Mouse (Mus musculus): Measurements from ENCODE around the gene Mier2. TPM values are rescaled to one million over a fixed set of nuclear protein-coding genes. Genes with fewer than 3 reads are reported as not detected.

Gene Mier2
- polyA plus RNA-seq, 1 experiment from 2014 or later: 56.2 TPM

- ATAC-seq: no peak
- Histone ChIP-seq H3K9ac (ENCODE audit: low read depth, low read length) (no peak overlapping the region), H3K4me3 (ENCODE audit: low read depth, low read length) (no peak overlapping the region), H3K4me2 (ENCODE audit: low read length) (no peak overlapping the region), H3K27me3 (ENCODE audit: control insufficient read depth, insufficient read depth, low read depth, low read length) (no peaks in the 10 kb centered on the region), H3K9me3 (replicated peaks; ENCODE audit: control insufficient read depth, low read length, poor library complexity, severe bottlenecking) (0 out of 2 replicates have a peak, but pooled peaks cover 2% of the 10 kb centered on the region), H3K27ac (ENCODE audit: low read length) (no peak overlapping the region), H3K36me3 (ENCODE audit: control insufficient read depth, insufficient read depth, low read length) (no peaks in the 10 kb centered on the region), H3K4me1 (ENCODE audit: control insufficient read depth, insufficient read depth, low read length) (peaks cover 4% of the 10 kb centered on the region; the same call in 1 of the 2 replicates)
- WGBS: 87% methylated on average over 2 of the region's 2 CpGs
Measured at GRCm38 (mm10) chr10:79559716-79560115, 4.7 kb upstream of the Mier2 start.

GRCm38 (mm10) chr10:79557496-79557895 lies 2.5 kb upstream of the Mier2 start:
- Histone ChIP-seq H3K27ac (ENCODE audit: low read length) (no peak overlapping the region), H3K9ac (ENCODE audit: low read depth, low read length) (no peak overlapping the region), H3K36me3 (ENCODE audit: control insufficient read depth, insufficient read depth, low read length) (no peaks in the 10 kb centered on the region), H3K4me2 (ENCODE audit: low read length) (no peak overlapping the region), H3K4me1 (ENCODE audit: control insufficient read depth, insufficient read depth, low read length) (peaks cover 21% of the 10 kb centered on the region), H3K27me3 (ENCODE audit: control insufficient read depth, insufficient read depth, low read depth, low read length) (no peaks in the 10 kb centered on the region), H3K4me3 (ENCODE audit: low read depth, low read length) (no peak overlapping the region), H3K9me3 (replicated peaks; ENCODE audit: control insufficient read depth, low read length, poor library complexity, severe bottlenecking) (no peaks in the 10 kb centered on the region)
- WGBS: 96% methylated on average over 5 of the region's 5 CpGs
- no peak for ATAC-seq

- no peak overlapping the region for H3K27ac ChIP-seq (ENCODE audit: low read length)
- no peak for ATAC-seq
- no peaks in the 10 kb centered on the region for H3K36me3 ChIP-seq (ENCODE audit: control insufficient read depth, insufficient read depth, low read length)
- peaks cover 22% of the 10 kb centered on the region for H3K4me1 ChIP-seq (ENCODE audit: control insufficient read depth, insufficient read depth, low read length)
- no peak overlapping the region for H3K9ac ChIP-seq (ENCODE audit: low read depth, low read length)
- H3K4me2 ChIP-seq (ENCODE audit: low read length): no peak overlapping the region
- H3K9me3 ChIP-seq (replicated peaks; ENCODE audit: control insufficient read depth, low read length, poor library complexity, severe bottlenecking): no peaks in the 10 kb centered on the region
- 94% methylated on average over 5 of the region's 5 CpGs for WGBS
- H3K27me3 ChIP-seq (ENCODE audit: control insufficient read depth, insufficient read depth, low read depth, low read length): no peaks in the 10 kb centered on the region
- no peak overlapping the region for H3K4me3 ChIP-seq (ENCODE audit: low read depth, low read length)
Measured at GRCm38 (mm10) chr10:79556951-79557350, 2.0 kb upstream of the Mier2 start.

- Histone ChIP-seq H3K27ac (ENCODE audit: low read length) (no peak overlapping the region; the same call in 1 of the 2 replicates), H3K9me3 (replicated peaks; ENCODE audit: control insufficient read depth, low read length, poor library complexity, severe bottlenecking) (no peaks in the 10 kb centered on the region), H3K9ac (ENCODE audit: low read depth, low read length) (peak overlapping the region; percentile 86), H3K36me3 (ENCODE audit: control insufficient read depth, insufficient read depth, low read length) (no peaks in the 10 kb centered on the region), H3K4me2 (ENCODE audit: low read length) (peak overlapping the region; percentile 81), H3K4me3 (ENCODE audit: low read depth, low read length) (peak overlapping the region; percentile 87), H3K27me3 (ENCODE audit: control insufficient read depth, insufficient read depth, low read depth, low read length) (no peaks in the 10 kb centered on the region), H3K4me1 (ENCODE audit: control insufficient read depth, insufficient read depth, low read length) (peaks cover 22% of the 10 kb centered on the region)
- peak; percentile 52; the same call in 1 of the 2 replicates for ATAC-seq
- 25% methylated on average over 7 of the region's 7 CpGs for WGBS
Measured at GRCm38 (mm10) chr10:79555238-79555724, 282 bp upstream of the Mier2 start.

- WGBS: 37% methylated on average over 10 of the region's 10 CpGs
- ATAC-seq: no peak
- peak overlapping the region; percentile 81 for H3K4me2 ChIP-seq (ENCODE audit: low read length)
- peak overlapping the region; percentile 27 for H3K9ac ChIP-seq (ENCODE audit: low read depth, low read length)
- H3K36me3 ChIP-seq (ENCODE audit: control insufficient read depth, insufficient read depth, low read length): peaks cover 8% of the 10 kb centered on the region; the same call in 1 of the 2 replicates
- no peaks in the 10 kb centered on the region for H3K9me3 ChIP-seq (replicated peaks; ENCODE audit: control insufficient read depth, low read length, poor library complexity, severe bottlenecking)
- H3K27ac ChIP-seq (ENCODE audit: low read length): no peak overlapping the region
- H3K4me1 ChIP-seq (ENCODE audit: control insufficient read depth, insufficient read depth, low read length): peaks cover 22% of the 10 kb centered on the region
- no peaks in the 10 kb centered on the region for H3K27me3 ChIP-seq (ENCODE audit: control insufficient read depth, insufficient read depth, low read depth, low read length)
- peak overlapping the region; percentile 87 for H3K4me3 ChIP-seq (ENCODE audit: low read depth, low read length)
Measured at GRCm38 (mm10) chr10:79553691-79554090, 1.3 kb downstream of the Mier2 start.

GRCm38 (mm10) chr10:79553176-79553575 lies 1.8 kb downstream of the Mier2 start:
- Histone ChIP-seq H3K4me2 (ENCODE audit: low read length) (peak overlapping the region; percentile 81), H3K9me3 (replicated peaks; ENCODE audit: control insufficient read depth, low read length, poor library complexity, severe bottlenecking) (no peaks in the 10 kb centered on the region), H3K36me3 (ENCODE audit: control insufficient read depth, insufficient read depth, low read length) (peaks cover 13% of the 10 kb centered on the region; the same call in 1 of the 2 replicates), H3K4me1 (ENCODE audit: control insufficient read depth, insufficient read depth, low read length) (peaks cover 22% of the 10 kb centered on the region), H3K27ac (ENCODE audit: low read length) (no peak overlapping the region), H3K27me3 (ENCODE audit: control insufficient read depth, insufficient read depth, low read depth, low read length) (no peaks in the 10 kb centered on the region), H3K9ac (ENCODE audit: low read depth, low read length) (0 out of 2 replicates have a peak overlapping the region, but pooled peaks have one; percentile 27), H3K4me3 (ENCODE audit: low read depth, low read length) (no peak overlapping the region)
- no peak for ATAC-seq
- WGBS: 90% methylated on average over 6 of the region's 6 CpGs

GRCm38 (mm10) chr10:79552531-79552930 lies 2.5 kb downstream of the Mier2 start:
- Histone ChIP-seq H3K27me3 (ENCODE audit: control insufficient read depth, insufficient read depth, low read depth, low read length) (no peaks in the 10 kb centered on the region), H3K4me3 (ENCODE audit: low read depth, low read length) (no peak overlapping the region), H3K4me2 (ENCODE audit: low read length) (no peak overlapping the region; the same call in 1 of the 2 replicates), H3K36me3 (ENCODE audit: control insufficient read depth, insufficient read depth, low read length) (peaks cover 16% of the 10 kb centered on the region; the same call in 1 of the 2 replicates), H3K9ac (ENCODE audit: low read depth, low read length) (no peak overlapping the region), H3K27ac (ENCODE audit: low read length) (no peak overlapping the region), H3K4me1 (ENCODE audit: control insufficient read depth, insufficient read depth, low read length) (peaks cover 22% of the 10 kb centered on the region), H3K9me3 (replicated peaks; ENCODE audit: control insufficient read depth, low read length, poor library complexity, severe bottlenecking) (no peaks in the 10 kb centered on the region)
- 91% methylated on average over 8 of the region's 8 CpGs for WGBS
- no peak for ATAC-seq

- WGBS: 87% methylated on average over 9 of the region's 9 CpGs
- Histone ChIP-seq H3K4me3 (ENCODE audit: low read depth, low read length) (no peak overlapping the region), H3K9ac (ENCODE audit: low read depth, low read length) (no peak overlapping the region)
Measured at GRCm38 (mm10) chr10:79550366-79550765, 4.6 kb downstream of the Mier2 start.

GRCm38 (mm10) chr10:79548971-79549723 lies 5.9 kb downstream of the Mier2 start:
- Histone ChIP-seq H3K27me3 (ENCODE audit: control insufficient read depth, insufficient read depth, low read depth, low read length) (no peaks in the 10 kb centered on the region), H3K4me3 (ENCODE audit: low read depth, low read length) (no peak overlapping the region), H3K27ac (ENCODE audit: low read length) (no peak overlapping the region), H3K4me1 (ENCODE audit: control insufficient read depth, insufficient read depth, low read length) (peaks cover 17% of the 10 kb centered on the region), H3K36me3 (ENCODE audit: control insufficient read depth, insufficient read depth, low read length) (peaks cover 31% of the 10 kb centered on the region), H3K9me3 (replicated peaks; ENCODE audit: control insufficient read depth, low read length, poor library complexity, severe bottlenecking) (no peaks in the 10 kb centered on the region), H3K9ac (ENCODE audit: low read depth, low read length) (no peak overlapping the region), H3K4me2 (ENCODE audit: low read length) (no peak overlapping the region)
- 94% methylated on average over 18 of the region's 18 CpGs for WGBS
- ATAC-seq: no peak

More at GRCm38 (mm10) chr10:79550366-79550765, 4.6 kb downstream of the Mier2 start:
- no peak overlapping the region for H3K27ac ChIP-seq (ENCODE audit: low read length)
- no peak overlapping the region for H3K4me2 ChIP-seq (ENCODE audit: low read length)
- H3K9me3 ChIP-seq (replicated peaks; ENCODE audit: control insufficient read depth, low read length, poor library complexity, severe bottlenecking): no peaks in the 10 kb centered on the region
- no peaks in the 10 kb centered on the region for H3K27me3 ChIP-seq (ENCODE audit: control insufficient read depth, insufficient read depth, low read depth, low read length)
- H3K36me3 ChIP-seq (ENCODE audit: control insufficient read depth, insufficient read depth, low read length): peaks cover 23% of the 10 kb centered on the region; the same call in 1 of the 2 replicates
- H3K4me1 ChIP-seq (ENCODE audit: control insufficient read depth, insufficient read depth, low read length): peaks cover 21% of the 10 kb centered on the region
- no peak for ATAC-seq
